Comparison of ENCODE assay signal across 24 mouse cellular contexts in genomic region chr6:139719639-139720221, GRCm38 (mm10).
DNase-seq lines count a peak whose midpoint lies in the region; ATAC-seq lines count a peak whose summit lies in the region.
"Had no signal": no experiment of that assay in that cellular context is flagged by ENCODE, and none has a peak within 500 bp of the region (broad histone marks: within the 10 kb centered on the region; RNA-seq: fewer than 3 reads in every experiment).

No protein-coding gene starts in this region.

- no peak overlapping the region for H3K27ac ChIP-seq in midbrain, embryonic 13.5 days
- H3K27ac ChIP-seq in midbrain, embryonic 10.5 days (replicated peaks), result no peak overlapping the region
- H3K27ac ChIP-seq in hindbrain, embryonic 12.5 days, result no peak overlapping the region
- no peak overlapping the region for H3K27ac ChIP-seq in hindbrain, embryonic 15.5 days (replicated peaks)
- H3K27ac ChIP-seq: embryonic facial prominence, embryonic 15.5 days; gastrocnemius, adult 2 months; heart, embryonic 10.5 days; intestine, embryonic 15.5 days; limb, embryonic 10.5 days; liver, embryonic 15.5 days; lung, embryonic 15.5 days had no signal

- no peak for DNase-seq in midbrain, embryonic 10.5 days (ENCODE audit: low spot score)
- peak; percentile 64 for DNase-seq in retina, postnatal 1 day
- DNase-seq in c-Kit-positive CD71-positive TER-119-positive erythroid progenitor cells, embryonic 14.5 days (ENCODE audit: low spot score), result no peak
- DNase-seq: adrenal gland, postnatal 10 days; cerebellum, adult 9-10 months; gastrocnemius, adult 2 months; heart, postnatal 4 days; kidney, adult 9 months; kidney, postnatal 14 days; liver; lung, postnatal 36 days; right cerebral cortex, postnatal 4 days; thymus, postnatal 14 days had no signal

- ATAC-seq in midbrain, embryonic 13.5 days, result 0 out of 2 replicates have a peak, but pooled peaks have one; percentile 58
- ATAC-seq in hindbrain, embryonic 12.5 days (ENCODE audit: low FRiP score), result peak; percentile 78; the same call in 1 of the 2 replicates
- ATAC-seq in hindbrain, embryonic 15.5 days (ENCODE audit: low FRiP score, low read depth), result peak; percentile 65; the same call in 1 of the 2 replicates
- ATAC-seq in granulocyte monocyte progenitor cell, adult 5-6 weeks (replicated peaks; ENCODE audit: poor library complexity, severe bottlenecking), result no peak
- ATAC-seq: intestine, embryonic 15.5 days had no signal

- no peaks in the 10 kb centered on the region for H3K4me1 ChIP-seq in midbrain, embryonic 13.5 days (replicated peaks)
- no peaks in the 10 kb centered on the region for H3K4me1 ChIP-seq in midbrain, embryonic 10.5 days
- H3K4me1 ChIP-seq in hindbrain, embryonic 12.5 days, result no peaks in the 10 kb centered on the region
- 0 out of 2 replicates have a peak, but pooled peaks cover 2% of the 10 kb centered on the region for H3K4me1 ChIP-seq in hindbrain, embryonic 15.5 days (replicated peaks)
- H3K4me1 ChIP-seq: embryonic facial prominence, embryonic 15.5 days; heart, embryonic 10.5 days; intestine, embryonic 15.5 days; limb, embryonic 10.5 days; liver, embryonic 15.5 days; lung, embryonic 15.5 days; megakaryocyte, embryonic 14.5 days had no signal

- no peak overlapping the region for H3K4me3 ChIP-seq in midbrain, embryonic 13.5 days (replicated peaks)
- no peak overlapping the region for H3K4me3 ChIP-seq in midbrain, embryonic 10.5 days
- H3K4me3 ChIP-seq in hindbrain, embryonic 12.5 days, result no peak overlapping the region
- H3K4me3 ChIP-seq in hindbrain, embryonic 15.5 days, result no peak overlapping the region
- H3K4me3 ChIP-seq: embryonic facial prominence, embryonic 15.5 days; gastrocnemius, adult 2 months; heart, embryonic 10.5 days; intestine, embryonic 15.5 days; limb, embryonic 10.5 days; liver, embryonic 15.5 days; lung, embryonic 15.5 days; megakaryocyte, embryonic 14.5 days had no signal

- no peak overlapping the region for H3K9ac ChIP-seq in midbrain, embryonic 13.5 days (replicated peaks)
- no peak overlapping the region for H3K9ac ChIP-seq in hindbrain, embryonic 12.5 days
- no peak overlapping the region for H3K9ac ChIP-seq in hindbrain, embryonic 15.5 days
- H3K9ac ChIP-seq: embryonic facial prominence, embryonic 15.5 days; intestine, embryonic 15.5 days; liver, embryonic 15.5 days; lung, embryonic 15.5 days had no signal

- H3K36me3 ChIP-seq in midbrain, embryonic 13.5 days, result no peaks in the 10 kb centered on the region
- H3K36me3 ChIP-seq in midbrain, embryonic 10.5 days, result no peaks in the 10 kb centered on the region
- H3K36me3 ChIP-seq in hindbrain, embryonic 12.5 days, result no peaks in the 10 kb centered on the region
- no peaks in the 10 kb centered on the region for H3K36me3 ChIP-seq in hindbrain, embryonic 15.5 days
- H3K36me3 ChIP-seq: embryonic facial prominence, embryonic 15.5 days; heart, embryonic 10.5 days; intestine, embryonic 15.5 days; limb, embryonic 10.5 days; liver, embryonic 15.5 days; lung, embryonic 15.5 days had no signal

- no peak overlapping the region for H3K4me2 ChIP-seq in midbrain, embryonic 13.5 days (replicated peaks)
- H3K4me2 ChIP-seq in hindbrain, embryonic 12.5 days (replicated peaks), result no peak overlapping the region
- no peak overlapping the region for H3K4me2 ChIP-seq in hindbrain, embryonic 15.5 days
- H3K4me2 ChIP-seq: embryonic facial prominence, embryonic 15.5 days; intestine, embryonic 15.5 days; liver, embryonic 15.5 days; lung, embryonic 15.5 days had no signal

- H3K9me3 ChIP-seq in midbrain, embryonic 13.5 days, result no peaks in the 10 kb centered on the region
- H3K9me3 ChIP-seq in midbrain, embryonic 10.5 days (replicated peaks), result no peaks in the 10 kb centered on the region
- H3K9me3 ChIP-seq in hindbrain, embryonic 12.5 days (replicated peaks), result no peaks in the 10 kb centered on the region
- H3K9me3 ChIP-seq in hindbrain, embryonic 15.5 days, result no peaks in the 10 kb centered on the region
- H3K9me3 ChIP-seq: embryonic facial prominence, embryonic 15.5 days; heart, embryonic 10.5 days; intestine, embryonic 15.5 days; limb, embryonic 10.5 days; liver, embryonic 15.5 days; lung, embryonic 15.5 days had no signal

- 79% methylated on average over 13 of the region's 13 CpGs for WGBS in midbrain, embryonic 13.5 days
- 92% methylated on average over 13 of the region's 13 CpGs for WGBS in midbrain, embryonic 10.5 days
- 62% methylated on average over 13 of the region's 13 CpGs for WGBS in hindbrain, embryonic 12.5 days
- WGBS in hindbrain, embryonic 15.5 days, result 49% methylated on average over 13 of the region's 13 CpGs

- H3K27me3 ChIP-seq in midbrain, embryonic 13.5 days, result no peaks in the 10 kb centered on the region
- H3K27me3 ChIP-seq in midbrain, embryonic 10.5 days (ENCODE audit: low read depth, poor library complexity, severe bottlenecking), result no peaks in the 10 kb centered on the region
- H3K27me3 ChIP-seq in hindbrain, embryonic 12.5 days, result no peaks in the 10 kb centered on the region
- H3K27me3 ChIP-seq in hindbrain, embryonic 15.5 days, result no peaks in the 10 kb centered on the region
- H3K27me3 ChIP-seq: embryonic facial prominence, embryonic 15.5 days; intestine, embryonic 15.5 days; liver, embryonic 15.5 days; lung, embryonic 15.5 days; megakaryocyte, embryonic 14.5 days had no signal
